Mouse (Mus musculus) right cerebral cortex, adult 18-20 months (tissue): ENCODE data around the gene Ccdc6.

Experiments used
- DNase-seq: peaks from one replicate; pipeline ENCODE4 v3.0.0; 2022; ENCODE audit warnings: mixed read lengths

Gene Ccdc6

DNA sequence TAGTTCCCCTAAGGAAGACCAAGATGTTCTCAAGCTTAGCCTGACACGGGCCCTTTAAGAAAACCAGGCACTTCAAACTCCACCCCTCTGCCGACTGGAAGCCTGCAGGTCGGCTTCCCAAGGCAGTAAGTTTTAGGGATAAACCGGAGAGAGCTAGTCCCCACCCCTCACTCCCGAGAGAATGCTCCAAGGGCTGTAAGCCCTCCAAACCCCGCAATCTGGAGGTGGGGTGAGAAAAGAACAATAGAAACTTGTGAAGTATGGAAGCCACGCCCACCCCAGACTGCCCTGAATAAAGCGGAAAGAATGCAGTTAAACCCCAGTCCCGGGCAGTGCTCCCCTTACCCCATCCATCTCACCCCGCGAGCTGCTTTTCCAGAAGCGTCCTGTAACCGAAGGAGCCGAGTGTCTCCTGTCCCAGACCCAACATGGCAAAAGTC lies 1.9 kb upstream of the Ccdc6 start:
- DNase-seq = peak; percentile 24

DNA sequence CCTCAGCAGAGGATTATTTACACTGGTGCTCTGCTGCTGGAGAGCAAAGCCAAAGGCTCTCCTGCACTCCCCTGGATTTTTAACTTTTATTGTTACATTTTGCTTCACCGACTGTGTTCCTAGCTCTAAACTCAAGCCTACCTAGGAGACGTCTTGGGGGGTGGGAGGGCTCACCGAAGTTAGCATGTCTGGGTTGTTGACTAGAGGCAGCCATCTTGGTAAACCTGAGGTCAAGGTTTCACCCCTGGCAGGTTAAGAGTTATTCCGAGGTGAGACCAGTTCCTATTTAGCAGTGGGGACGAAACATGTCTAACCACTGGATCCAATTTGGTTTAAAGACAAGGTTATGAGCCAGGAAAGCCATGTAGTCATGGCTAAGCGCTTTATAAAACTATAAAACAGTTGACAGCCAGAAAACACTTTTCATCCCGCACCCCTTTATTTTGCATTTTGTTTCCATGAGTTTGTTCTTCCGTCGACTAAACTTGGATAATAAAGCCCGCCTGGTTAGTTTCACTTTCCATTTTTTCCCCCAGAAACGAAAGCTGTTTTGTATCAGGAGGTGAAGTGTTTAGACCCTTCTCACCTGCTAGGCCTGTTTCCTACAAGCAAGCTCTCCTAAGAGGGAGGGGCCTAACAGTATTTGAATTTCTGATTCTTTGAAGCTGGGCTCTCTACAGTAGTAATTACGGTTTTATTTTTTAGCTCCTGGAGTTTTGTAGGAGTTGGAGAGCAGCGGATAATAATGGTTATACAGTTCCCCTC lies 1.2 kb upstream of the Ccdc6 start:
- DNase-seq = no peak

- no peak for DNase-seq
Measured at GRCm38 (mm10) chr10:70097291-70097901, 475 bp downstream of the Ccdc6 start.

DNA sequence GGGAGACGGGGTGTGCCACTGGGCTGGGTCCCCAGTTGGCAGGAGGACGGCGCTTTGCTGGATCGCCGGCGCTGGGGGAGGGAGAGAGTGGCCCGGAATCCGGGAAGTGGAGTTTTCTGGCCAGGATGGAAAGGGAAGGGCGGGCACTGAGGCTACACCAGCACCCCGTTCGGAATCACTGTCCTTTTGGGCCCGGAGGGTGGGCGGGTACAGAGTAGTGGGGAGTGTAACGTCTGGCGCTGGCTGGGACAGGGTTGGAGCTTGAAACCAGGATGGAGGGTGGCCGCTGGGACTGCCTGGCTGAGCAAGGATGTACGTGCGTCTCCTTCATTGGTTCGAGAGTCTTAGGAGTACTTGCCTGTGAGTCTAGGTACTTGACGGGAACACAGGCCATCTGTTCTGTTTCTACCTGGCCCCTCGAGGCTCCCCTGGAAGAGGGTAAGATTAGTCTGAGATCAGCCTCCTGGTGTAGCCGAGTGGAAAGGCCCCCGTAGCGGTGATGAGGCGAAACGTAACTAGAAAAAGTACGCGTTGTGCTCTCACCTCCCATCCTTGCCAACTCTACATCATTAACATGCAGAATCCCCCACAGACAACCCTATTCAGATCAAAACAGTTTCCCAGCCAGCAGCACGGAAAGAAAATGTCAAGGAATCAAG lies 1.1 kb downstream of the Ccdc6 start:
- DNase-seq = peak; percentile 83

- peak; percentile 28 for DNase-seq
Measured at GRCm38 (mm10) chr10:70098626-70099025, 1.7 kb downstream of the Ccdc6 start.

- no peak for DNase-seq
Measured at GRCm38 (mm10) chr10:70099052-70099451, 2.1 kb downstream of the Ccdc6 start.

GRCm38 (mm10) chr10:70102086-70102485 lies 5.2 kb downstream of the Ccdc6 start:
- no peak for DNase-seq

DNA sequence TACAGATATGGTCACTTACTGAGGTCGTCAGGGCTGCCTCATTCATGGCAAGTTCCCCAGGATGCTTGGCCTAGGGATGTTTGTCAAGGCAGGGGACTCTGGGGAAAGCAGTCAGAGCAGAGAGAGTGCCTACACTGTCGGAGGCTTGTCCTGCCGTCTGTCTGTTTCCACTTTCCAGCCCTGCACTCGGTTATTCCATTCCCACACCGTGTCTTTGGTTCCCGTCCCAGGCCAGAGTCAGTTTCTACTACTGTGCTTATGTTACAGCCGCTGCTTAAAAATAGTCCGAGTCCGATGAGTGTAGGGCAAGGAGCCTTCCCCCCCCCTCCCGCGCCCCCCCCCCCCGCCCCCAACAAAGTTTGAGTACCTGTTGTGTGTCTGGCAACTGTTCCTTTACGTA lies 11.1 kb downstream of the Ccdc6 start:
- no peak for DNase-seq

GRCm38 (mm10) chr10:70109974-70110373 lies 13.1 kb downstream of the Ccdc6 start:
- no peak for DNase-seq

DNA sequence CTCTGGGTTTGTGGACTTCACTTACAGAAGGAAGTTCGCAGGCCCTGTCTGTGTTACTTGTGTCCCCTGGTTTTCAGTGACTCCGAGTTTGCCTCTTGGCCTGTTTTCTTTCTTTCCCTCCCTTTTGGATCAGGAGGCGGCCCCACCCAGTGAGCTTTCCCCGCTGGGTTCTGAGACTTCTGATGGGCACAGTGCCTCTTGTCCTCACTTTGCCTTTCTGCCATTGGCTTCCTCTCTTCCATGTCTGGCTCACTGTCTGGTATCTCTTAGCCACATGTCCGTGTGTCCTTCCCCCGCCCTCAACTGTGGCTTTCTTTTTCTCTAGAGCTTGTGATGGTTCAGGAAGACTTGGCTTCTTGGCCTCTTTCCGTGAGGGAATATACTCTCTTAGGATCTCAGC lies 13.9 kb downstream of the Ccdc6 start:
- no peak for DNase-seq

DNA sequence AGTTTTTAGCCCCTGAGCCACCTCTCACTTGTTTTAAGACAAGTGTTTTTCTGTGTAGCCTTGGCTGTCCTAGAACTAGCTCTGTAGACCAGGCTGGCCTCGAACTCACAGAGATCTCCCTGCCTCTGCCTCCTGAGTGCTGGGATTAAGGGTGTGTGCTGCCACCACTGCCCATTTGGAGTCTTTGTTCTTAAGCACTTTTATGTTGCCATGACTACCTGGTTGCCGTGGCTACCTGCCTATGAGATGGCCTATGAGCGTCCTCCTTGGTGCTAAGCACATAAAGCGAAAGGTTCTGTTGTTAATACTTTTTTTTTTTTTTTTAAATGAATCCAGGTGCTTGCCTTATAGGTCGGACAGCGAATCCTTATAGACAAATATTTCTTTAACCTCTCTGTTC lies 14.7 kb downstream of the Ccdc6 start:
- DNase-seq = no peak

GRCm38 (mm10) chr10:70114048-70114635 lies 17.2 kb downstream of the Ccdc6 start:
- DNase-seq = no peak

DNA sequence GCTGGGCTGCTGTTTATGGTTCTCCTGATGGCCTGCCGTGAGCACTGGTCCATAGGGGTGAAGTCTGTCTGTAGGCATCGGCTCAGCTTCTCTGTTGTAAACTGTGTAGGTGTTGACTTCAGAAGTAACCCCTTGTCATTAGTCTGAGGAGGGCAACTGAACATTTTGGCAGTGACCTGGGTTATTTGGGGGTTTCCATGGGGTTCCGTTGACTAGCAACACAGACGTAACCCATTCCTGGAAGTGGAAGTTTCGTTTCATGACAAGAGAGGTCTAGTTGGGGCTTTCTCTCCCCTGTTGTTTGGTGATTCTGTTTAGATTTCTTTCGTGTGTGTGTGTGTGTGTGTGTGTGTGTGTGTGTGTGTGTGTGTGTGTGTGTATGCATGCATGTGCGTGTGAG lies 19.5 kb downstream of the Ccdc6 start:
- no peak for DNase-seq

DNA sequence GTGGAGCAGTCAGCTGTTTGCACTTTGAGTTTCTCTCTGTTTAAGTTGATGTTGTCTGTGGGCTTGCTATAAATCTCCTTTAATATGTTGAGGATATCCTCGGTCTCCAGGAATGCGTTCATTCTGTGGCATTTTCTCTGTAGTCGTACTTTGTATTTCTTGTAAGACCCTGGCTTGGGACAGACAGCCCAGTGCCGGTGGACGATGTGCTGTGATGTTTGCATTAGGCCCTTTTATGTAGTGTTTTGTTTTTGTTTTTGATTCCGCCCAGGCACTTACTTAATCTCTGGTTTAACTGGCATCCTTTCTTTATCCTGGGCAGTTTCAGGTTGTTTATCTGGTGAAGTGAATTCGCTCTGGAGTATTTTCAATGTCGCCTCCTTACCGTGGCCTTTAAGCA lies 22.5 kb downstream of the Ccdc6 start:
- DNase-seq = no peak

GRCm38 (mm10) chr10:70119851-70120370 lies 23.0 kb downstream of the Ccdc6 start:
- no peak for DNase-seq

DNA sequence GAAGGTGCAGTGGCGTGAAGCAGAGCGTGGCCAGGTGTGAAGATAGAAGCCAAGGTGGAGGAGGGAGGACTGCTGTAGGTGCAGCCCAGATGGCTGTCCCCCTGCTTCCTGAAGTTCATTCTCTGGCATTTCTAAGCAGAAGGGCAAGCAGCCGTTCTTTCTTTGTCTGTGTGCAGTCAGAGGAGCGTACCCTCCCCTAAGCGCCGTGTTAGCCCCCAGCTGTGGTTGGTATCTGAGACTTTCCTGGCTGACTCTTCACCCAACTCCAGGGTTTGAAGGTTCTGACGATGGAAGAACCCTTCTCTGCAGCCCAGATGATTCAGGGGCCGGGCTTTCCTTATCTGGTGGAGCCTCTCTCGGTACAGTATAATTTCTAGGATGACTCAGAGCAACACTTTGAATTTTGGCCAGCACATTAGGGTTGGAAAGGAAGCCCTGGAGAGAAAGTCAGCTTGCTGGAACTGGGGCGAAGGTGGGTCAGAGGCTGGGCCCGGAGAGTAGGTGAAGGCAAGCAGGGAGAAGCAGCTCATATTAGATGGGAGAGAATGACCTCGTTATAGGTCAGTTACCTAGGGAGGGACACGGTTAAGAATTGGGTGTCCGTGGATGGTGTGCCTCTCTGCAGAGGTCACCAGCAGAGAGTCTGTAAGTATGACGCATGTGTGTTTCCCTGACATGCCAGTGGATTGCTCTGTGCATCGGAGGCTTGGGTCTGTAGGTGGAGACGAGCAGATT lies 23.9 kb downstream of the Ccdc6 start:
- peak; percentile 30 for DNase-seq

- no peak for DNase-seq
Measured at GRCm38 (mm10) chr10:70121406-70121695, 24.4 kb downstream of the Ccdc6 start.

GRCm38 (mm10) chr10:70123454-70123853 lies 26.5 kb downstream of the Ccdc6 start:
- DNase-seq = no peak

DNA sequence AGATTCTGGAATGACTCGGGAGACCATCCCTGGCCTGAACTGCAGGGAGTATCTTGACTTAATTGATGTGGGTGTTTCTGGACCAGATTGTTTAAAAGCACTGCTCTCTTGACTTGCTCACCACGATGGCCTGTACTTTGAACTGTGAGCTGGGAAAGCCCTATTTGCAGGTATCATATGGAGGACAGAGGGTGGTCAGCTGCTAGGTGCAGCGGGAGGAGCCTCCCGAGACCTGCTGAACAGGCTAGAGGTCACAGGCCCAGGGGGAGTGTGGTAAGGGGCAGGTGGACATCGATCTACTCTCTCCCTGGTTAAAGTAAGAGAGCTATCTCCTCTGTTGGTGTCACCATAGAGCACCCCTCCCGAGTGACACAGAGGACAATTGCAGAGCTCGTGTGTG lies 28.6 kb downstream of the Ccdc6 start:
- no peak for DNase-seq

GRCm38 (mm10) chr10:70127273-70127672 lies 30.4 kb downstream of the Ccdc6 start:
- no peak for DNase-seq

DNA sequence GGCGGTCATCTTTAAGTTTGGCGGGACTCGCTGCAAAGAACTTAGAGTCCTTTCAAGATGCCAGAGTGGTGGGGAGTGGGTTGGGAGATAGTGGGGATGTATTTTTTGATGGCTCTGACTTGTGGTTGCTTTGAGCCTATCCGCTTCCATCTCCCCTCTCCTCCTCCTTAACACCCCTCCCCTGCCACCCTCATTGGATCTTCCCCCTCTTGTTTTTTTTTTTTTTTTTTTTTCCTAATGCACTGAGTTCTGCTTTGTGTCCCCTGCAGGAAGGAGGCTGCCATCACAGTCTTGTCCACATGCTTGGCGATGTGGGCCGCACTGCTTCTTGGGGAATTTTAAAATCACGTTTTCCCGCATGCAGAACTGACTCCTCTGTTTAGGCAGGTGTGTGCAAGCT lies 31.5 kb downstream of the Ccdc6 start:
- DNase-seq = no peak

GRCm38 (mm10) chr10:70132087-70132560 lies 35.2 kb downstream of the Ccdc6 start:
- no peak for DNase-seq

GRCm38 (mm10) chr10:70132714-70133113 lies 35.8 kb downstream of the Ccdc6 start:
- no peak for DNase-seq
